ENCODE assay signal across 9 mouse cellular contexts in the genomic region with DNA sequence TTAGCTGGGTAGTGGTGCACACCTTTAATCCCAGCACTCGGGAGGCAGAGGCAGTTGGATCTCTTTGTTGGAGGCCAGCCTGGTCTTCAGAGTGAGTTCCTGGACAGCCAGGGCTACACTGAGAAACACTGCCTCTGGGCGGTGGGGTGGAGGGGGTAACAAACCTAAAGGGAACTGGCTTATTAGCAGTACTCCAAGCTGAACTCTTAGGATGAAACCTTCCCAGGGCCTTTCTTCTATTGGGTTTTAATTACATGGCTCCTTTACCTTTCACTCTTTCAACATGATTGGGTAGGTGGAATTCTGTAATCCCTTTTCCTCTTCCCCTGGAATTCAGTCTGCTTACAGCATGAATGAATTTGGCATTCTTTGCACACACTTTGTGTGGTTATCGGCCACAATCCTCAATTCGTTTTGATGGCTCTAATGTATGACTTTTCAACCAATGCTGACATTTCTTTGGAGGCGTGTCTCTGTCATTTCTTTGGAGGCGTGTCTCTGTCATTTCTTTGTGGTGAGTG. TPM values are rescaled to one million over a fixed set of nuclear protein-coding genes. Genes with fewer than 3 reads are reported as not detected.
A peak's percentile ranks its signal among the peaks of the same experiment; 100 is the strongest.
DNase-seq lines count a peak whose midpoint lies in the region; ATAC-seq and TF ChIP-seq lines count a peak whose summit lies in the region.
"Had no signal": no experiment of that assay in that cellular context is flagged by ENCODE, and none has a peak within 500 bp of the region (broad histone marks: within the 10 kb centered on the region; RNA-seq: fewer than 3 reads in every experiment).

No protein-coding gene starts in this region.

- DNase-seq in heart, postnatal 10 days = no peak
- peak; percentile 50 for DNase-seq in embryo, embryonic 11 days
- DNase-seq in hindbrain, embryonic 14.5 days (ENCODE audit: low spot score) = no peak
- DNase-seq in adrenal gland, postnatal 36 days = no peak
- no peak for DNase-seq in lung, adult 2 months
- no peak for DNase-seq in urinary bladder, postnatal 25 days (ENCODE audit: low spot score)

- WGBS in heart, embryonic 16.5 days = 80% methylated on average over 6 of the region's 6 CpGs
- 12% methylated on average over 6 of the region's 6 CpGs for WGBS in hindbrain, embryonic 14.5 days
- 7% methylated on average over 6 of the region's 6 CpGs for WGBS in midbrain, embryonic 16.5 days
- 68% methylated on average over 6 of the region's 6 CpGs for WGBS in lung, adult 2 months

- H3K27ac ChIP-seq in heart, embryonic 16.5 days (ENCODE audit: low read length) = peak overlapping the region; percentile 99
- H3K27ac ChIP-seq in hindbrain, embryonic 14.5 days = peak overlapping the region; percentile 99
- peak overlapping the region; percentile 100 for H3K27ac ChIP-seq in midbrain, embryonic 16.5 days (ENCODE audit: low read length)

- no peaks in the 10 kb centered on the region for H3K36me3 ChIP-seq in heart, embryonic 16.5 days (ENCODE audit: control insufficient read depth, insufficient read depth)
- H3K36me3 ChIP-seq in hindbrain, embryonic 14.5 days (replicated peaks; ENCODE audit: control insufficient read depth, insufficient read depth) = no peaks in the 10 kb centered on the region
- H3K36me3 ChIP-seq in midbrain, embryonic 16.5 days (ENCODE audit: control insufficient read depth, insufficient read depth, low read length) = no peaks in the 10 kb centered on the region

- H3K4me2 ChIP-seq in heart, embryonic 16.5 days (ENCODE audit: low read depth, low read length) = peak overlapping the region; percentile 84; the same call in 1 of the 2 replicates
- H3K4me2 ChIP-seq in hindbrain, embryonic 14.5 days (replicated peaks) = peak overlapping the region; percentile 62
- peak overlapping the region; percentile 74 for H3K4me2 ChIP-seq in midbrain, embryonic 16.5 days (ENCODE audit: low read length)

- ATAC-seq in heart, embryonic 16.5 days (replicated peaks; ENCODE audit: extremely low read depth, insufficient read depth, low FRiP score) = no peak
- no peak for ATAC-seq in hindbrain, embryonic 14.5 days (ENCODE audit: low FRiP score)
- ATAC-seq in midbrain, embryonic 16.5 days = no peak

- H3K27me3 ChIP-seq in heart, embryonic 16.5 days (ENCODE audit: control insufficient read depth, insufficient read depth, low read length) = no peaks in the 10 kb centered on the region
- H3K27me3 ChIP-seq in hindbrain, embryonic 14.5 days (ENCODE audit: control insufficient read depth, insufficient read depth, low read length) = no peaks in the 10 kb centered on the region
- H3K27me3 ChIP-seq in midbrain, embryonic 16.5 days (ENCODE audit: control insufficient read depth, insufficient read depth, low read depth, low read length) = no peaks in the 10 kb centered on the region

- no peak for TF ChIP-seq CTCF in lung, adult 2 months (IDR thresholded peaks at IDR 0.05; ENCODE audit: insufficient read depth, low read length)

- no peak overlapping the region for H3K9ac ChIP-seq in heart, embryonic 16.5 days (ENCODE audit: low read length)
- peak overlapping the region; percentile 77 for H3K9ac ChIP-seq in hindbrain, embryonic 14.5 days
- peak overlapping the region; percentile 7; the same call in 1 of the 2 replicates for H3K9ac ChIP-seq in midbrain, embryonic 16.5 days (ENCODE audit: low read depth, low read length)

- H3K4me1 ChIP-seq in heart, embryonic 16.5 days (ENCODE audit: control insufficient read depth, insufficient read depth, low read length) = peaks cover 21% of the 10 kb centered on the region
- peaks cover 41% of the 10 kb centered on the region for H3K4me1 ChIP-seq in hindbrain, embryonic 14.5 days (replicated peaks; ENCODE audit: control insufficient read depth, insufficient read depth, low read length)
- H3K4me1 ChIP-seq in midbrain, embryonic 16.5 days (ENCODE audit: control insufficient read depth, insufficient read depth, low read length) = peaks cover 47% of the 10 kb centered on the region
- peaks cover 4% of the 10 kb centered on the region for H3K4me1 ChIP-seq in lung, adult 2 months (ENCODE audit: control insufficient read depth, insufficient read depth, low read length)

- TF ChIP-seq POLR2A in lung, adult 2 months (IDR thresholded peaks at IDR 0.05; ENCODE audit: borderline replicate concordance, extremely low read depth, low read depth, low read length) = no peak

- no peak overlapping the region for H3K4me3 ChIP-seq in heart, embryonic 16.5 days (ENCODE audit: low read length)
- peak overlapping the region; percentile 93 for H3K4me3 ChIP-seq in hindbrain, embryonic 14.5 days (replicated peaks; ENCODE audit: low read length)
- H3K4me3 ChIP-seq in midbrain, embryonic 16.5 days (ENCODE audit: low read depth, low read length) = peak overlapping the region; percentile 96
- no peak overlapping the region for H3K4me3 ChIP-seq in lung, adult 2 months (replicated peaks; ENCODE audit: extremely low read depth, low read depth, low read length)

- no peaks in the 10 kb centered on the region for H3K9me3 ChIP-seq in heart, embryonic 16.5 days (replicated peaks; ENCODE audit: control insufficient read depth, low read length)
- no peaks in the 10 kb centered on the region for H3K9me3 ChIP-seq in hindbrain, embryonic 14.5 days (ENCODE audit: control insufficient read depth, low read length)
- H3K9me3 ChIP-seq in midbrain, embryonic 16.5 days (replicated peaks; ENCODE audit: control insufficient read depth, low read length, poor library complexity, severe bottlenecking) = no peaks in the 10 kb centered on the region

- intact Hi-C loops in heart, postnatal 10 days (cut with DNase I) = loop anchor here (10.0 kb wide), 1 partner anchor 219 kb away; a partner anchor contains a TSS

RNA-seq across cellular contexts. Expression of a gene that starts 1.4 kb away (rescaled TPM):
- polyA plus RNA-seq in heart, embryonic 16.5 days (2015; fragmentation: Nextera tagmentation; extraction: Ambion mirVana) = 0.77 and 0.89 TPM in 2 replicates
- 1 to 10 TPM; 2.7 to 2.9 TPM for total RNA-seq in heart, postnatal 10 days (2021)
- 0.46 and 0.59 TPM in 2 replicates for polyA plus RNA-seq in hindbrain, embryonic 14.5 days (2014; fragmentation: Nextera tagmentation; extraction: Ambion mirVana)
- polyA plus RNA-seq in midbrain, embryonic 16.5 days (2015; fragmentation: Nextera tagmentation; extraction: Ambion mirVana) = 0.77 and 0.80 TPM in 2 replicates
- 1 to 10 TPM; 4.0 to 5.3 TPM for total RNA-seq in adrenal gland, postnatal 36 days (2021)
- polyA plus RNA-seq in lung, adult 2 months (2012; rRNA removed) = 1.7 and 2.2 TPM in 2 replicates

RNA-seq across cellular contexts. Expression of a gene that starts 1.5 kb away (rescaled TPM):
- polyA plus RNA-seq in heart, embryonic 16.5 days (2015; fragmentation: Nextera tagmentation; extraction: Ambion mirVana) = 68.9 and 75.5 TPM in 2 replicates
- total RNA-seq in heart, postnatal 10 days (2021) = 10 to 100 TPM; 31.1 to 32.6 TPM
- 75.0 and 76.8 TPM in 2 replicates for polyA plus RNA-seq in hindbrain, embryonic 14.5 days (2014; fragmentation: Nextera tagmentation; extraction: Ambion mirVana)
- 140 and 167 TPM in 2 replicates for polyA plus RNA-seq in midbrain, embryonic 16.5 days (2015; fragmentation: Nextera tagmentation; extraction: Ambion mirVana)
- 10 to 100 TPM; 39.1 to 54.9 TPM for total RNA-seq in adrenal gland, postnatal 36 days (2021)
- 14.3 and 27.5 TPM in 2 replicates for polyA plus RNA-seq in lung, adult 2 months (2012; rRNA removed)

RNA-seq across cellular contexts. Expression of a gene that starts 34.4 kb away (rescaled TPM):
- polyA plus RNA-seq in heart, embryonic 16.5 days (2015; fragmentation: Nextera tagmentation; extraction: Ambion mirVana) = 0.51 and 0.72 TPM in 2 replicates
- under 1 TPM; 0.60 to 0.92 TPM for total RNA-seq in heart, postnatal 10 days (2021)
- polyA plus RNA-seq in hindbrain, embryonic 14.5 days (2014; fragmentation: Nextera tagmentation; extraction: Ambion mirVana) = 0.39 and 0.75 TPM in 2 replicates
- polyA plus RNA-seq in midbrain, embryonic 16.5 days (2015; fragmentation: Nextera tagmentation; extraction: Ambion mirVana) = 0.50 TPM in 2 replicates
- total RNA-seq in adrenal gland, postnatal 36 days (2021) = 1 to 10 TPM; 2.3 to 4.4 TPM
- 0.71 and 2.2 TPM in 2 replicates for polyA plus RNA-seq in lung, adult 2 months (2012; rRNA removed)
- total RNA-seq: common myeloid progenitor, adult 5-6 weeks had no signal

RNA-seq across cellular contexts. Expression of a gene that starts 45.5 kb away (rescaled TPM):
- 16.5 and 16.9 TPM in 2 replicates for polyA plus RNA-seq in heart, embryonic 16.5 days (2015; fragmentation: Nextera tagmentation; extraction: Ambion mirVana)
- total RNA-seq in heart, postnatal 10 days (2021) = 10 to 100 TPM; 17.3 to 19.0 TPM
- polyA plus RNA-seq in hindbrain, embryonic 14.5 days (2014; fragmentation: Nextera tagmentation; extraction: Ambion mirVana) = 58.5 and 59.6 TPM in 2 replicates
- polyA plus RNA-seq in midbrain, embryonic 16.5 days (2015; fragmentation: Nextera tagmentation; extraction: Ambion mirVana) = 61.2 and 63.0 TPM in 2 replicates
- 10 to 100 TPM; 13.2 to 18.8 TPM for total RNA-seq in adrenal gland, postnatal 36 days (2021)
- 2.6 and 4.4 TPM in 2 replicates for polyA plus RNA-seq in lung, adult 2 months (2012; rRNA removed)

Comparison
In these comparisons a context has a peak if more than half of its experiments do, and no peak if none do; other contexts are left out.
1. H3K4me3 ChIP-seq: peak in hindbrain, embryonic 14.5 days (single experiment) and midbrain, embryonic 16.5 days (single experiment); none in heart, embryonic 16.5 days (single experiment) and lung, adult 2 months (single experiment).
2. Peak in every context shown above with its lines, with median percentiles within 50 percentile points of each other: H3K27ac ChIP-seq and H3K4me2 ChIP-seq.